Mouse (Mus musculus) CH12.LX (cell line): ENCODE results near the gene Pdf. TPM values are rescaled to one million over a fixed set of nuclear protein-coding genes. Genes with fewer than 3 reads are reported as not detected.

Experiments used
- DNase-seq: peaks from one replicate; pipeline ENCODE4 v3.0.0-alpha.2; 2013; ENCODE audit errors: extremely low read depth
- H3K27ac ChIP-seq: 2 replicates; pipeline ENCODE4 v1.5.1; 2012; ENCODE audit warnings: low read depth, mild to moderate bottlenecking, control low read depth, moderate library complexity; ENCODE audit not compliant: insufficient read depth
- H3K27me3 ChIP-seq: replicated peaks from 2 replicates; pipeline ENCODE3; 2012; ENCODE audit warnings: inconsistent platforms
- H3K36me3 ChIP-seq, 2 experiments: replicated peaks in 1 of 2; 2 replicates each; pipeline versions ENCODE3 to v1.6.1; 2012; ENCODE audit warnings: inconsistent platforms in 1 of 2, low read length in 1 of 2, mild to moderate bottlenecking in 1 of 2, mixed read lengths in 1 of 2, moderate library complexity in 1 of 2; ENCODE audit not compliant: control insufficient read depth in 1 of 2, insufficient read depth in 1 of 2
- H3K4me1 ChIP-seq, 2 experiments: 2 replicates each; pipeline ENCODE4 v1.6.1; 2012; ENCODE audit warnings: inconsistent platforms in 1 of 2, moderate library complexity in 1 of 2; ENCODE audit not compliant: insufficient read depth in 2 of 2, control insufficient read depth in 1 of 2
- H3K4me2 ChIP-seq: 2 replicates; pipeline ENCODE4 v1.6.1; 2012; ENCODE audit warnings: low read depth, mild to moderate bottlenecking, control low read depth; ENCODE audit not compliant: poor library complexity, insufficient read depth, severe bottlenecking
- H3K4me3 ChIP-seq, 3 experiments: fragments of 150-350 bp in 1 of 3; sonication (generic) in 1 of 3; replicated peaks in 1 of 3; 2 replicates each; pipeline versions ENCODE3 to v1.5.1; 2011 to 2012; ENCODE audit warnings: low read depth in 2 of 3, low read length in 2 of 3, mild to moderate bottlenecking in 2 of 3, moderate library complexity in 2 of 3, control low read depth in 1 of 3, improper control_type of control experiment in 1 of 3, inconsistent platforms in 1 of 3, mixed read lengths in 1 of 3; ENCODE audit not compliant: poor library complexity in 1 of 3
- H3K79me2 ChIP-seq: replicated peaks from 2 replicates; pipeline ENCODE4 v1.6.1; 2012; ENCODE audit warnings: mild to moderate bottlenecking, moderate library complexity; ENCODE audit not compliant: control insufficient read depth, poor library complexity, insufficient read depth, severe bottlenecking; ENCODE audit errors: extremely low read depth
- H3K9ac ChIP-seq: 2 replicates; pipeline ENCODE4 v1.6.1; 2012; ENCODE audit warnings: low read depth, mild to moderate bottlenecking, control low read depth, moderate library complexity; ENCODE audit not compliant: insufficient read depth
- H3K9me3 ChIP-seq: replicated peaks from 2 replicates; pipeline ENCODE3; 2012; ENCODE audit warnings: low read length, inconsistent platforms, mixed read lengths
- BHLHE40 ChIP-seq: IDR thresholded peaks from 2 replicates; pipeline ENCODE4 v1.6.1; 2011; ENCODE audit warnings: mild to moderate bottlenecking, low read depth, low read length, improper control_type of control experiment
- CHD1 ChIP-seq: IDR thresholded peaks from 2 replicates; pipeline ENCODE4 v1.6.1; 2012; ENCODE audit warnings: low read depth, low read length, improper control_type of control experiment, inconsistent platforms
- CTCF ChIP-seq, 2 experiments: IDR thresholded peaks in 1 of 2; conservative IDR thresholded peaks in 1 of 2; 2 replicates each; pipeline ENCODE4 v1.5.1; 2011 to 2012; ENCODE audit warnings: low read depth in 2 of 2, low read length in 2 of 2, improper control_type of control experiment in 1 of 2, inconsistent platforms in 1 of 2, mild to moderate bottlenecking in 1 of 2, moderate library complexity in 1 of 2
- E2F4 ChIP-seq: IDR thresholded peaks from 2 replicates; pipeline ENCODE4 v1.6.1; 2011; ENCODE audit warnings: low read depth, low read length, improper control_type of control experiment; ENCODE audit not compliant: insufficient replicate concordance
- ELF1 ChIP-seq: IDR thresholded peaks from 2 replicates; pipeline ENCODE4 v1.6.1; 2014; ENCODE audit warnings: low read depth, mild to moderate bottlenecking, inconsistent platforms, low read length, improper control_type of control experiment
- GABPA ChIP-seq: IDR thresholded peaks from 2 replicates; pipeline ENCODE4 v1.6.1; 2012; ENCODE audit warnings: low read depth, low read length, improper control_type of control experiment, inconsistent platforms; ENCODE audit not compliant: insufficient replicate concordance
- HCFC1 ChIP-seq: IDR thresholded peaks from 2 replicates; pipeline ENCODE4 v1.6.1; 2012; ENCODE audit warnings: low read depth, mild to moderate bottlenecking, inconsistent platforms, low read length, improper control_type of control experiment
- JUND ChIP-seq: conservative IDR thresholded peaks from 2 replicates; pipeline ENCODE4 v1.6.1; 2011; ENCODE audit warnings: low read depth, low read length, improper control_type of control experiment
- MAZ ChIP-seq: IDR thresholded peaks from 2 replicates; pipeline ENCODE4 v1.6.1; 2012; ENCODE audit warnings: low read depth, mild to moderate bottlenecking, inconsistent platforms, low read length, improper control_type of control experiment, moderate library complexity
- MYC ChIP-seq: IDR thresholded peaks from 2 replicates; pipeline ENCODE4 v1.6.1; 2011; ENCODE audit warnings: low read depth, mild to moderate bottlenecking, improper control_type of control experiment, low read length
- NELFE ChIP-seq: IDR thresholded peaks from 2 replicates; pipeline ENCODE4 v1.6.1; 2011; ENCODE audit warnings: low read depth, low read length, improper control_type of control experiment
- PAX5 ChIP-seq: IDR thresholded peaks from 2 replicates; pipeline ENCODE4 v1.6.1; 2012; ENCODE audit warnings: low read length, inconsistent platforms, mixed read lengths
- POLR2A ChIP-seq: IDR thresholded peaks from 2 replicates; pipeline ENCODE4 v1.6.1; 2011; ENCODE audit warnings: low read depth, mild to moderate bottlenecking, improper control_type of control experiment, low read length
- POLR2AphosphoS2 ChIP-seq: IDR thresholded peaks from 2 replicates; pipeline ENCODE4 v1.6.1; 2011; ENCODE audit warnings: low read depth, low read length, improper control_type of control experiment
- RAD21 ChIP-seq: IDR thresholded peaks from 2 replicates; pipeline ENCODE4 v1.6.1; 2011; ENCODE audit warnings: low read depth, mild to moderate bottlenecking, low read length, improper control_type of control experiment, moderate library complexity
- RCOR1 ChIP-seq: conservative IDR thresholded peaks from 2 replicates; pipeline ENCODE4 v1.6.1; 2012; ENCODE audit warnings: low read depth, mild to moderate bottlenecking, inconsistent platforms, low read length, improper control_type of control experiment
- SIN3A ChIP-seq: IDR thresholded peaks from 2 replicates; pipeline ENCODE4 v1.6.1; 2012; ENCODE audit warnings: low read length, improper control_type of control experiment, inconsistent platforms
- SMC3 ChIP-seq: IDR thresholded peaks from 2 replicates; pipeline ENCODE4 v1.6.1; 2011; ENCODE audit warnings: low read depth, low read length, improper control_type of control experiment
- TBP ChIP-seq: conservative IDR thresholded peaks from 2 replicates; pipeline ENCODE4 v1.6.1; 2011; ENCODE audit warnings: low read depth, low read length, improper control_type of control experiment
- UBTF ChIP-seq: IDR thresholded peaks from 2 replicates; pipeline ENCODE4 v1.6.1; 2012; ENCODE audit warnings: low read depth, mild to moderate bottlenecking, inconsistent platforms, low read length, improper control_type of control experiment, moderate library complexity
- USF1 ChIP-seq: IDR thresholded peaks from 2 replicates; pipeline ENCODE4 v1.6.1; 2014; ENCODE audit warnings: low read depth, mild to moderate bottlenecking, inconsistent platforms, low read length, improper control_type of control experiment
- USF2 ChIP-seq: conservative IDR thresholded peaks from 2 replicates; pipeline ENCODE4 v1.6.1; 2011; ENCODE audit warnings: low read depth, low read length, improper control_type of control experiment
- ZC3H11A ChIP-seq: IDR thresholded peaks from 2 replicates; pipeline ENCODE4 v1.6.1; 2012; ENCODE audit warnings: low read depth, mild to moderate bottlenecking, inconsistent platforms, low read length, improper control_type of control experiment
- dilution Hi-C: fragments of 300-500 bp; cut with MboI; formaldehyde crosslinking; loops from 2 replicates; pipeline ENCODE4 v1.14.3; 2020; ENCODE audit warnings: low sequenced_read_pairs; ENCODE audit not compliant: extremely low pct_unique_long_range_greater_than_20kb, extremely low pct_ligation_motif_present
- in situ Hi-C: fragments of 300-500 bp; cut with MboI; formaldehyde crosslinking; loops from 3 replicates; pipeline ENCODE4 v1.14.3; 2019; ENCODE audit warnings: low sequenced_read_pairs, low pct_ligation_motif_present, low pct_unique_long_range_greater_than_20kb, mixed read lengths
- polyA plus RNA-seq: library from polyadenylated mRNA; unstranded; fragments of >175 nt; gene quantifications from 2 replicates; pipeline ENCODE4 v1.2.1, GENCODE M21; 2012; ENCODE audit warnings: low read depth; ENCODE audit not compliant: insufficient read length
- total RNA-seq, 2 experiments: library from RNA; depleted of rRNA; stranded (reverse); fragments of 300-350 nt in 1 of 2; fragments of >200 nt in 1 of 2; gene quantifications; 2 replicates each; pipeline ENCODE4 v1.2.3; 2012 to 2014

Pdf gene
- total and polyA plus RNA-seq, 3 experiments, result 34.6 to 49.4 (median 38.9) TPM

- Histone ChIP-seq H3K79me2 (peaks cover 38% of the 10 kb centered on the region), H3K36me3 (peaks cover 44 to 83% of the 10 kb centered on the region in 2 experiments)
- in situ Hi-C loops, result no loop called here
Measured at GRCm38 (mm10) chr8:107090531-107090930, 42.1 kb upstream of the Pdf start.

GRCm38 (mm10) chr8:107088526-107089063 is 40.2 kb upstream of the Pdf start:
- no peaks in the 10 kb centered on the region for H3K27me3 ChIP-seq
- TF ChIP-seq NELFE (no peak), MAZ (no peak), RAD21 (no peak), E2F4 (no peak), RCOR1 (no peak), SIN3A (no peak), JUND (no peak), GABPA (no peak), ZC3H11A (no peak)
- TF ChIP-seq, all 38 proteins: peak for 0
- Histone ChIP-seq H3K9ac (no peak overlapping the region), H3K36me3 (peaks cover 46 to 79% of the 10 kb centered on the region in 2 experiments), H3K79me2 (peaks cover 20% of the 10 kb centered on the region), H3K9me3 (no peaks in the 10 kb centered on the region), H3K4me3 (no peak overlapping the region), H3K4me1 (peaks cover 0 to 7% of the 10 kb centered on the region in 2 experiments; a peak in 1 of 4 replicates), H3K27ac (no peak overlapping the region), H3K4me2 (no peak overlapping the region)
- no peak for DNase-seq
- in situ Hi-C loops, result no loop called here
- dilution Hi-C loops, result no loop called here

More at GRCm38 (mm10) chr8:107090531-107090930, 42.1 kb upstream of the Pdf start:
- H3K9ac ChIP-seq, result no peak overlapping the region
- dilution Hi-C loops, result no loop called here
- H3K4me2 ChIP-seq, result no peak overlapping the region
- H3K27ac ChIP-seq, result no peak overlapping the region
- no peaks in the 10 kb centered on the region for H3K27me3 ChIP-seq
- no peak for TF ChIP-seq USF1
- TF ChIP-seq GABPA, result no peak
- TF ChIP-seq, all 38 proteins: peak for 0
- Histone ChIP-seq H3K9me3 (no peaks in the 10 kb centered on the region), H3K4me3 (no peak overlapping the region), H3K4me1 (peaks cover 3 to 21% of the 10 kb centered on the region in 2 experiments; a peak in 3 of 4 replicates)
- DNase-seq, result no peak

- Histone ChIP-seq H3K4me3 (no peak overlapping the region), H3K9ac (no peak overlapping the region), H3K27me3 (no peaks in the 10 kb centered on the region), H3K27ac (no peak overlapping the region), H3K36me3 (peaks cover 48 to 83% of the 10 kb centered on the region in 2 experiments), H3K4me1 (no peaks in the 10 kb centered on the region), H3K79me2 (peaks cover 9% of the 10 kb centered on the region), H3K9me3 (no peaks in the 10 kb centered on the region), H3K4me2 (no peak overlapping the region)
- DNase-seq, result no peak
- dilution Hi-C loops (no loop called here), in situ Hi-C loops (no loop called here)
- TF ChIP-seq POLR2A (no peak), MYC (no peak), CHD1 (no peak), HCFC1 (no peak), USF2 (no peak), POLR2AphosphoS2 (no peak), PAX5 (no peak), TBP (no peak), UBTF (no peak), ELF1 (no peak), CTCF (conservative IDR thresholded peaks at IDR 0.05 in 1 of 2, IDR thresholded peaks at IDR 0.05 in 1 of 2; ENCODE audit: low read depth in 2 of 2, low read length in 2 of 2) (no peak), NELFE (no peak), BHLHE40 (no peak), SMC3 (no peak)
Measured at GRCm38 (mm10) chr8:107086018-107086417, 37.6 kb upstream of the Pdf start.
